Mouse (Mus musculus) stomach, embryonic 16.5 days (tissue): ENCODE results near the gene Nmnat3. TPM values are rescaled to one million over a fixed set of nuclear protein-coding genes. Genes with fewer than 3 reads are reported as not detected.
A peak's percentile ranks its signal among the peaks of the same experiment; 100 is the strongest.

Experiments used
- ATAC-seq: fragments of 200-750 bp; cut with Nextera tagmentation; 2 replicates; pipeline ENCODE4 v1.8.0; 2017; ENCODE audit warnings: moderate number of reproducible peaks, moderate TSS enrichment; ENCODE audit not compliant: insufficient read depth, low FRiP score
- H3K27ac ChIP-seq: fragments of 300-500 bp; sonication (generic); 2 replicates; pipeline ENCODE4 v1.5.1; 2014; ENCODE audit warnings: low read length
- H3K27me3 ChIP-seq: fragments of 300-500 bp; sonication (generic); 2 replicates; pipeline ENCODE4 v1.6.1; 2014; ENCODE audit warnings: low read length, control low read depth, mixed read lengths; ENCODE audit not compliant: control insufficient read depth, insufficient read depth
- H3K36me3 ChIP-seq: fragments of 300-500 bp; sonication (generic); 2 replicates; pipeline ENCODE4 v1.6.1; 2014; ENCODE audit warnings: low read length; ENCODE audit not compliant: control insufficient read depth, insufficient read depth
- H3K4me1 ChIP-seq: fragments of 300-500 bp; sonication (generic); 2 replicates; pipeline ENCODE4 v1.6.1; 2014; ENCODE audit warnings: low read length, control low read depth, mixed read lengths; ENCODE audit not compliant: control insufficient read depth, insufficient read depth
- H3K4me2 ChIP-seq: fragments of 300-500 bp; sonication (generic); 2 replicates; pipeline ENCODE4 v1.6.1; 2014; ENCODE audit warnings: low read depth, low read length, mixed read lengths
- H3K4me3 ChIP-seq: fragments of 300-500 bp; sonication (generic); replicated peaks from 2 replicates; pipeline ENCODE4 v1.5.1; 2014; ENCODE audit warnings: mild to moderate bottlenecking, low read length
- H3K9ac ChIP-seq: fragments of 300-500 bp; sonication (generic); 2 replicates; pipeline ENCODE4 v1.6.1; 2014; ENCODE audit warnings: low read length
- H3K9me3 ChIP-seq: fragments of 300-500 bp; sonication (generic); replicated peaks from 2 replicates; pipeline ENCODE4 v1.6.1; 2016; ENCODE audit warnings: low read length, control low read depth; ENCODE audit not compliant: control insufficient read depth
- WGBS: fragments of 180-500 bp; shearing (Covaris S2); extraction: QIAGEN DNeasy Blood & Tissue Kit; methylation state at CpG from one replicate; pipeline ENCODE4 v1.1.7; 2014; 5-methylcytosine and 5-hydroxymethylcytosine counted together
- polyA plus RNA-seq: library from polyadenylated mRNA; unstranded; fragments of >200 nt; fragmentation: Nextera tagmentation; extraction: Ambion mirVana; gene quantifications from 2 replicates; pipeline ENCODE4 v1.2.1, GENCODE M21; 2015

Nmnat3 gene
- polyA plus RNA-seq, 1 experiment from 2014 or later = 10.2 TPM

GRCm38 (mm10) chr9:98345840-98346239, 58.6 kb downstream of the Nmnat3 start:
- Histone ChIP-seq H3K4me3 (no peak overlapping the region), H3K27me3 (no peaks in the 10 kb centered on the region), H3K27ac (no peak overlapping the region), H3K36me3 (no peaks in the 10 kb centered on the region), H3K4me1 (peaks cover 4% of the 10 kb centered on the region), H3K9ac (no peak overlapping the region), H3K4me2 (no peak overlapping the region), H3K9me3 (no peaks in the 10 kb centered on the region)
- no peak for ATAC-seq
- 88% methylated on average over 1 of the region's 1 CpGs for WGBS

GRCm38 (mm10) chr9:98346240-98346639, 59.0 kb downstream of the Nmnat3 start:
- peaks cover 4% of the 10 kb centered on the region for H3K4me1 ChIP-seq
- H3K4me3 ChIP-seq = no peak overlapping the region
- H3K27ac ChIP-seq = no peak overlapping the region
- H3K9ac ChIP-seq = no peak overlapping the region
- H3K9me3 ChIP-seq = no peaks in the 10 kb centered on the region
- ATAC-seq = no peak
- H3K27me3 ChIP-seq = no peaks in the 10 kb centered on the region
- H3K4me2 ChIP-seq = no peak overlapping the region
- 85% methylated on average over 4 of the region's 4 CpGs for WGBS
- no peaks in the 10 kb centered on the region for H3K36me3 ChIP-seq

GRCm38 (mm10) chr9:98347021-98347420, 59.8 kb downstream of the Nmnat3 start:
- WGBS = 74% methylated on average over 3 of the region's 3 CpGs
- no peak overlapping the region for H3K9ac ChIP-seq

DNA sequence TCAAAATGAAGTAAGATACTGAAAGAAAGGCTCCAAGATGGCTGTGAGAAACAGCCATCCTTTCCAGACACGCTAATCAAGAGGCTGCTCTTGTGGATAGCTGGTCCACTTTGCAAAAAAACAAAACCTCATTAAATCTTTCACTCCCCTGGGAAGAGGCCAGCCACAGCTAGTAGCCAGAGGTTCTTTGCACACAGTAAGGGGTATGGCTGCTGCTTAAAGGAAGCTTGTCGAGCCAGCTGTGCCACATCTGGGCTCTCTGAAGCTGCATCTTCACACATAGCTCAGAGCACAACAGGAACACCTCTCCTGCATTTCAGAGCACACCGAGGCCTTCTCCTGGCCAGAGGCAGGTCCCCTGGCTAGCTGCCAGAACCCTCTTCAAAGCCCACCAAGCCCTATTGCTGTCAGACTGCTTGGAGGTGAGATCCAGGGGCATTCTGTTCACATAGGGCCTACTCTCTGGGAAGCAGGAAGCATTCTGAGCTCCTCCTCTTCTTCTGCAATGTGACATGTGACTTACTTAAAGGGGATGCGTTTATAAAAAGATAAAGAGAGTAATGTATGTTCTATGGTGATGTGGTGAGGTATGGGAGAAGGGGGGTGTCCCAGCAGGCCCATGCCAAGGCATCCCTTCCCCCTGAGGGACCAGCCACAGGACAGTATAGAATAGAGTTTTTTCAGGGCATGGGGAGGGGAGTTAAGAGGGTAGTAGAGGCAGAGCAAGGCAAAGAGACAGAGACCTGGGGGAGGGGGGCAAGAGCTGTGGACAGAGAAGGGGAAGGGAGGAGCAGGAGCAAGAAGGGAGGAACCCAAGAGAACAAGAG, 63.3 kb downstream of the Nmnat3 start:
- H3K4me1 ChIP-seq = peaks cover 4% of the 10 kb centered on the region
- no peak overlapping the region for H3K4me3 ChIP-seq
- no peaks in the 10 kb centered on the region for H3K36me3 ChIP-seq
- no peak overlapping the region for H3K9ac ChIP-seq
- no peak overlapping the region for H3K4me2 ChIP-seq
- 25% methylated on average over 4 of the region's 4 CpGs for WGBS
- no peak overlapping the region for H3K27ac ChIP-seq
- peak; percentile 37; the same call in 1 of the 2 replicates for ATAC-seq
- no peaks in the 10 kb centered on the region for H3K9me3 ChIP-seq
- H3K27me3 ChIP-seq = no peaks in the 10 kb centered on the region

More at GRCm38 (mm10) chr9:98347021-98347420, 59.8 kb downstream of the Nmnat3 start:
- no peak overlapping the region for H3K27ac ChIP-seq
- no peaks in the 10 kb centered on the region for H3K27me3 ChIP-seq
- no peaks in the 10 kb centered on the region for H3K36me3 ChIP-seq
- no peak overlapping the region for H3K4me3 ChIP-seq
- peaks cover 4% of the 10 kb centered on the region for H3K4me1 ChIP-seq
- no peak overlapping the region for H3K4me2 ChIP-seq
- no peaks in the 10 kb centered on the region for H3K9me3 ChIP-seq
- ATAC-seq = no peak

DNA sequence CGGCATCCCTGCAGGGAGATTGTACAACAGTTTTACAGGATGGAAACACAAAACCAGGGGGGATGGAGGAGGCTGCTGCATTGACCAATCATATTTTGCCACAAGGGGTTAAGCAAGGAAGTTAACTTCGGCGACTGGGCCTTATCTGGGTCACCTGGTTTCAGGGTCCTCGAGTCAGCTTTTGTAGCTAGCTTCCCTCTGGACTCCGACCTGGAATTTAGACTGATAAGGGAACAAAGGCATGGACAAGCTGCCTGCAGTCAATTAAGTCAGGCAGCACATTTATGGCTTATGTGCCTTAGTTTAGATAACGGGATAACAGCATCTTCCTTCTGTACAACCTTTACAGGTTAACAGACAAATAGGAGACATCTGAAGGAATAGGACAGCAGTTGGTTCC, 65.1 kb downstream of the Nmnat3 start:
- no peaks in the 10 kb centered on the region for H3K27me3 ChIP-seq
- H3K4me1 ChIP-seq = peaks cover 4% of the 10 kb centered on the region
- H3K4me3 ChIP-seq = no peak overlapping the region
- H3K27ac ChIP-seq = no peak overlapping the region
- WGBS = 49% methylated on average over 6 of the region's 6 CpGs
- no peaks in the 10 kb centered on the region for H3K36me3 ChIP-seq
- H3K9me3 ChIP-seq = no peaks in the 10 kb centered on the region
- H3K9ac ChIP-seq = no peak overlapping the region
- no peak for ATAC-seq
- no peak overlapping the region for H3K4me2 ChIP-seq

DNA sequence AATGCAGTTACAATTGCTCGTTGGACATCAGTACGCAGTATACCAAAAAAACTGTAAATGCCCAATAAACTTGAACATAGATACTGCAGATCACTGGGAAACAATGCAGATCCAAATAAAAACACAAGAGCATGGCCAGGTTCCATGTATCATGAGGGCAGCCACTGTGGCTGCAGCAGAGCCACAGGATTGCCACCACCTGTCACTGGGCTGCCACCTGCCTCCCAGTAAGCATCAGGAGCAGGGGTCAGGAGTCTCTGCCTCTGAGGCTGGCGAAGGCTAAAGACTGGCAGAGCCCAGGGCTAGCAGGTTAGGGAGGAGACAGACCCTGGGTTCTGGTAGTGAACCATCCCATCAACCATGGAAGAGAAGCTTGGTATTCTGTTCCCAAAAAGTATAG, 67.7 kb downstream of the Nmnat3 start:
- H3K4me2 ChIP-seq = no peak overlapping the region

GRCm38 (mm10) chr9:98361047-98361446, 73.8 kb downstream of the Nmnat3 start:
- no peaks in the 10 kb centered on the region for H3K9me3 ChIP-seq
- H3K9ac ChIP-seq = no peak overlapping the region
- no peak overlapping the region for H3K4me2 ChIP-seq
- WGBS = 52% methylated on average over 3 of the region's 3 CpGs
- H3K4me3 ChIP-seq = no peak overlapping the region
- no peaks in the 10 kb centered on the region for H3K4me1 ChIP-seq
- peak; percentile 62; the same call in 1 of the 2 replicates for ATAC-seq
- no peaks in the 10 kb centered on the region for H3K36me3 ChIP-seq
- H3K27ac ChIP-seq = no peak overlapping the region
- H3K27me3 ChIP-seq = no peaks in the 10 kb centered on the region

More for the DNA sequence above, 67.7 kb downstream of the Nmnat3 start:
- Histone ChIP-seq H3K27ac (no peak overlapping the region), H3K9ac (no peak overlapping the region), H3K9me3 (no peaks in the 10 kb centered on the region), H3K4me1 (peaks cover 4% of the 10 kb centered on the region), H3K4me3 (no peak overlapping the region), H3K27me3 (no peaks in the 10 kb centered on the region), H3K36me3 (no peaks in the 10 kb centered on the region)
- WGBS = 86% methylated on average over 3 of the region's 3 CpGs
- ATAC-seq = no peak

DNA sequence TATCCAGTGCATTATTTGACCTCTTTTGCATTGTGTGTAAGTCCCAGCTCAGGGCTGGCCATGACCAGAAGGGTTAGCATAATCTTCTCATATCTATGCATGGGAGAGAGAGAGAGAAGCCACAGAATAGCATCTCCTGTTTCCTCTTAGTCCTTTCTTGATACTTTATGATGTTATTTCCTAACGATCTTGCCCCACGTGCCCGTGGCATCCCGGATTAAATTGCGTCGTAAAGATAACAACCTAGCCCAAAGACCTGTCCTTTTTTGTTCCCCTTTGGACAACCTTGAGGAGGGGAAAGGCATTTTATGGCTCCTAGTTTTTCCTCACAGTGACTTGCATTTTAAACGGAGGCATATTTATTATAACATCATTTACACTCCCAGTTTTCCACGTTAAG, 78.8 kb downstream of the Nmnat3 start:
- Histone ChIP-seq H3K4me3 (no peak overlapping the region), H3K9ac (no peak overlapping the region), H3K27ac (no peak overlapping the region), H3K9me3 (no peaks in the 10 kb centered on the region), H3K4me2 (no peak overlapping the region), H3K4me1 (no peaks in the 10 kb centered on the region), H3K36me3 (no peaks in the 10 kb centered on the region), H3K27me3 (no peaks in the 10 kb centered on the region)
- no peak for ATAC-seq
- WGBS = 73% methylated on average over 8 of the region's 8 CpGs

GRCm38 (mm10) chr9:98367333-98367962, 80.2 kb downstream of the Nmnat3 start:
- H3K36me3 ChIP-seq = no peaks in the 10 kb centered on the region
- no peak overlapping the region for H3K9ac ChIP-seq
- H3K4me1 ChIP-seq = no peaks in the 10 kb centered on the region
- H3K9me3 ChIP-seq = no peaks in the 10 kb centered on the region
- H3K27ac ChIP-seq = no peak overlapping the region
- no peaks in the 10 kb centered on the region for H3K27me3 ChIP-seq
- H3K4me2 ChIP-seq = no peak overlapping the region
- 86% methylated on average over 13 of the region's 13 CpGs for WGBS
- no peak for ATAC-seq
- H3K4me3 ChIP-seq = no peak overlapping the region
